Mouse (Mus musculus): ENCODE measurements around the gene Atp6v0a4. TPM values are rescaled to one million over a fixed set of nuclear protein-coding genes. Genes with fewer than 3 reads are reported as not detected.

Gene Atp6v0a4
- total RNA-seq, 4 experiments from 2014 or later: 1.6 to 13.4 (median 6.3) TPM

GRCm38 (mm10) chr6:38021406-38021805 lies 103.0 kb downstream of the Atp6v0a4 start:
- no peak for DNase-seq (ENCODE audit: low spot score in 2 of 2)

- DNase-seq (ENCODE audit: low spot score in 2 of 2): no peak
Observed at GRCm38 (mm10) chr6:38012829-38013228, 111.6 kb downstream of the Atp6v0a4 start.

- peak in 1 of 2 experiments; percentile 14 for DNase-seq (ENCODE audit: low spot score in 2 of 2)
Observed at GRCm38 (mm10) chr6:38007459-38007858, 116.9 kb downstream of the Atp6v0a4 start.

Other genes with a start within 250 kb of the Atp6v0a4 start
- under 1 TPM in 1 of 4 experiments, not detected in 3; 0.28 TPM for gene Svopl, start 77.6 kb downstream of the Atp6v0a4 start, total RNA-seq (2022)
- not detected for gene Tmem213, start 15.3 kb downstream of the Atp6v0a4 start, total RNA-seq (2022)
- 10 to 100 TPM; 29.1 to 36.6 (median 33.5) TPM for gene D630045J12Rik, start 129.4 kb upstream of the Atp6v0a4 start, total RNA-seq (2022)
- 1 to 10 TPM; 3.1 to 3.5 (median 3.4) TPM for gene Zc3hav1l, start 174.7 kb upstream of the Atp6v0a4 start, total RNA-seq (2022)
- 1 to 10 TPM; 4.0 to 7.2 (median 5.6) TPM for gene Zc3hav1, start 230.0 kb upstream of the Atp6v0a4 start, total RNA-seq (2022)